Mouse (Mus musculus): ENCODE data around the gene Sptan1. TPM values are rescaled to one million over a fixed set of nuclear protein-coding genes. Genes with fewer than 3 reads are reported as not detected.

Sptan1 gene
- total RNA-seq, 2 experiments from 2014 or later = 879 to 882 TPM

GRCm38 (mm10) chr2:30014326-30014966 is 49.1 kb downstream of the Sptan1 start:
- Histone ChIP-seq H3K4me3 (no peak overlapping the region), H3K27ac (peak overlapping the region; percentile 54; the same call in 1 of the 2 replicates)
- DNase-seq (ENCODE audit: low spot score in 2 of 2) = peak in 1 of 2 experiments; percentile 37
- no peak for TF ChIP-seq CTCF (conservative IDR thresholded peaks at IDR 0.05)

- Histone ChIP-seq H3K27ac (0 out of 2 replicates have a peak overlapping the region, but pooled peaks have one; percentile 19), H3K4me3 (no peak overlapping the region)
- no peak for DNase-seq (ENCODE audit: low spot score in 2 of 2)
- no peak for TF ChIP-seq CTCF (conservative IDR thresholded peaks at IDR 0.05)
Observed at GRCm38 (mm10) chr2:30025454-30025853, 60.1 kb downstream of the Sptan1 start.

DNA sequence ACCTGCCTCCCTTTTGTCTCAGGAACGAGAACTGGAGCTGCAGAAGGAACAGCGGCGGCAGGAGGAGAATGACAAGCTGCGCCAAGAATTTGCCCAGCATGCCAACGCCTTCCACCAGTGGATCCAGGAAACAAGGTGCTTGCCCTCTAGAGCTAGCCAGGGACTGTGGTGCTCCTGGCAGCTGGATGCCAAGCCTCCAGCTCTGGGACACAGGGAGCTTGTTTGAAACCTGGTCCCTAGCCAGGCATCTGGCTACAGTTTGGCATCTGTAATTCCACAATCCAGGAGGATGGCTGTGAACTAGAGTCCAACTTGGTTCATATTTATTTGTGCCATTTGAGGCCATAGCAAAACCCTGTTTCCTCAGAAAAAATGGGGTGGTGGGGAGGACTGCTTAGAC is 61.6 kb downstream of the Sptan1 start:
- DNase-seq (ENCODE audit: low spot score in 2 of 2) = no peak
- no peak for TF ChIP-seq CTCF (conservative IDR thresholded peaks at IDR 0.05)
- Histone ChIP-seq H3K27ac (peak overlapping the region; percentile 43; the same call in 1 of the 2 replicates), H3K4me3 (no peak overlapping the region)

DNA sequence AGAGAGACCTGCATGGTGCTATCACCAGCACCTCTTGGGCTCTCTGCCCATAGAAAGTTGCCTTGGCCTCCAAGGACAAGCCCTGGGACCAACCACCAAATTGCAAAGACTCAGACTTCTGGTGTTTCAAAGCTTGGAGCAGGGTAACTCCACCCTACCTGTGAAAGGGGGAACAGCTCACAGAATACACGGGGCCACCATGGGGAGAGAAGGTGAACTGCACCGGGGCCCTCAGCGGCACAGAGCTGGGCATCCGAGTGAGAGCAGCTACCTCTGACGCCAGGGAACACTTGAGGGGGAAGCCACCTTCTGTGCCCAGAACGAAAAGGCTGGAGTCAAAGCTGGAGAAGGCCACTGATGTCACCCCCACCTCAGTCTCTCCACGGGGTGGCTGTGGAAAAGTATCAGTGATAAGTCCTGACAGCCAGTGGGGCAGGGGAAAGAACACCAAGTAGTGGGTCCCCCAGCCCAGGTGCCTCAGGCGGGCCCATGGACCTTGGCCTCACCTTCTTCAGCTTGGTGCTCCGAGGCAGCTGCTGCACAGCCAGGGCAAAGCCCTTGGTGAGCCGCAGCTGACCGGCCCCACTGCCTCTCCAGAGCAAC is 67.0 kb downstream of the Sptan1 start:
- Histone ChIP-seq H3K4me3 (no peak overlapping the region), H3K27ac (peak overlapping the region; percentile 64; the same call in 1 of the 2 replicates)
- peak; percentile 73 for TF ChIP-seq CTCF (conservative IDR thresholded peaks at IDR 0.05)
- no peak for DNase-seq (ENCODE audit: low spot score in 2 of 2)

- no peak for TF ChIP-seq CTCF (conservative IDR thresholded peaks at IDR 0.05)
- Histone ChIP-seq H3K4me3 (no peak overlapping the region), H3K27ac (peak overlapping the region; percentile 64; the same call in 1 of the 2 replicates)
- no peak for DNase-seq (ENCODE audit: low spot score in 2 of 2)
Observed at GRCm38 (mm10) chr2:30032957-30033356, 67.6 kb downstream of the Sptan1 start.

- no peak overlapping the region for H3K4me3 ChIP-seq
- H3K27ac ChIP-seq = no peak overlapping the region
- no peak for DNase-seq (ENCODE audit: low spot score in 2 of 2)
- TF ChIP-seq CTCF (conservative IDR thresholded peaks at IDR 0.05) = no peak
Observed at GRCm38 (mm10) chr2:30037762-30038161, 72.4 kb downstream of the Sptan1 start.

- Histone ChIP-seq H3K4me3 (no peak overlapping the region), H3K27ac (no peak overlapping the region)
- no peak for DNase-seq (ENCODE audit: low spot score in 2 of 2)
- TF ChIP-seq CTCF (conservative IDR thresholded peaks at IDR 0.05) = no peak
Observed at GRCm38 (mm10) chr2:30038370-30038769, 73.0 kb downstream of the Sptan1 start.

DNA sequence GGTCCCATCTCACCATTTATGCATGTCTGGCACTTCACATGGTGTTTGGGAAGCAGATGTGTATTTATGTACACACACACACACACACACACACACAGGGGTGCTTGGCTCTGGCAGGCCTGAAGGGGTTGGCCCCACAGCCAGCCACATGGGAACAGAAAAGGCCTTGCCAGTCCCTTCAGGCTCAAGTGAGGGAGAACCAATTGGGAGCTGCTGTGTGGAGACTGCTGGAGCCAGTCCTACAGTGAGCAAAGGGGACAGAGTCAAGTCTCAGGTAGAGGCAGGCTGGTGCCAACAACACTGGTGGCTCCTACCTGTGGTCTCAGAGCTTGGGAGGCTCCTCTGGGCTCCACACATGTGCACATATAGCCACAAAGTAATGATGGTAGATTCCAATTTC is 74.3 kb downstream of the Sptan1 start:
- no peak for DNase-seq (ENCODE audit: low spot score in 2 of 2)
- H3K27ac ChIP-seq = no peak overlapping the region
- TF ChIP-seq CTCF (conservative IDR thresholded peaks at IDR 0.05) = no peak

DNA sequence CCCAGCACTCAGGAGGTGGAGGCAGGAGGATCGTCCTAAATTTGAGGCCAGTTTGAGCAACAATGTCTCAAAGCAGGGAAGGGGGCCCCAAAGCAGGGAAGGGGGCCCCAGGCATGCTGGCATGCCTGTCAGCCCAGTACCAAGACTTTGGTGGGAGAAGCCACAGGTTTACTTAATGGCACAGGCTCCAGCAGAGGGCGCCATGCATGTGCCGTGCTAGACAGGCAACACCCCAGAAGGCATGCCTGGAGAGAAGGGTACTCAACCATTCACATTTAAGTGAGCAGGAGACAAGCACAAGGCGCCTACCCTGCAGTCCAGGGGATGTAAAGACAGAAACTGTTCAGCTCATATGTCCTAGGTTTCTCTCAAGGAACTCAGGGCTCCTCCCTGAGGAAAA is 77.1 kb downstream of the Sptan1 start:
- DNase-seq (ENCODE audit: low spot score in 2 of 2) = peak; percentile 64 to 79
- TF ChIP-seq CTCF (conservative IDR thresholded peaks at IDR 0.05) = peak; percentile 88
- Histone ChIP-seq H3K27ac (no peak overlapping the region), H3K4me3 (no peak overlapping the region)

More for the DNA sequence above, 74.3 kb downstream of the Sptan1 start:
- no peak overlapping the region for H3K4me3 ChIP-seq

GRCm38 (mm10) chr2:30044550-30044949 is 79.2 kb downstream of the Sptan1 start:
- H3K4me3 ChIP-seq = no peak overlapping the region
- no peak for TF ChIP-seq CTCF (conservative IDR thresholded peaks at IDR 0.05)
- no peak overlapping the region for H3K27ac ChIP-seq
- no peak for DNase-seq (ENCODE audit: low spot score in 2 of 2)

- DNase-seq (ENCODE audit: low spot score in 2 of 2) = no peak
- no peak overlapping the region for H3K4me3 ChIP-seq
- no peak for TF ChIP-seq CTCF (conservative IDR thresholded peaks at IDR 0.05)
- no peak overlapping the region for H3K27ac ChIP-seq
Observed at GRCm38 (mm10) chr2:30047127-30047526, 81.8 kb downstream of the Sptan1 start.

- no peak for TF ChIP-seq CTCF (conservative IDR thresholded peaks at IDR 0.05)
- peak overlapping the region; percentile 100 for H3K27ac ChIP-seq
- no peak for DNase-seq (ENCODE audit: low spot score in 2 of 2)
- H3K4me3 ChIP-seq = peak overlapping the region; percentile 77
Observed at GRCm38 (mm10) chr2:30048101-30048501, 82.7 kb downstream of the Sptan1 start.

GRCm38 (mm10) chr2:30048699-30049388 is 83.5 kb downstream of the Sptan1 start, which contains the start of gene Wdr34:
Gene Wdr34, minus strand, starts transcription at chr2:30048881.
- Histone ChIP-seq H3K4me3 (peak within 1 kb of the TSS; percentile 77), H3K27ac (peak within 1 kb of the TSS; percentile 100)
- DNase-seq (ENCODE audit: low spot score in 2 of 2) = peak; percentile 96 to 99
- TF ChIP-seq CTCF (conservative IDR thresholded peaks at IDR 0.05) = no peak

Data from layer of hippocampus, adult 2 months (tissue).